Mouse (Mus musculus): ENCODE measurements around the gene Ethe1. TPM values are rescaled to one million over a fixed set of nuclear protein-coding genes. Genes with fewer than 3 reads are reported as not detected.

Gene Ethe1
- 30.0 and 33.3 TPM in 2 replicates for polyA plus RNA-seq (2021; fragmentation: Nextera tagmentation)
- long read RNA-seq, experiment 1, partial matches to known transcripts, result 59 of 59 reads
- long read RNA-seq, experiment 1, other reads (novel, unspliced or antisense), result 0 of 59 reads
- long read RNA-seq, experiment 2, partial matches to known transcripts, result 18 of 21 reads
- long read RNA-seq, experiment 2, other reads (novel, unspliced or antisense), result 3 of 21 reads

DNA sequence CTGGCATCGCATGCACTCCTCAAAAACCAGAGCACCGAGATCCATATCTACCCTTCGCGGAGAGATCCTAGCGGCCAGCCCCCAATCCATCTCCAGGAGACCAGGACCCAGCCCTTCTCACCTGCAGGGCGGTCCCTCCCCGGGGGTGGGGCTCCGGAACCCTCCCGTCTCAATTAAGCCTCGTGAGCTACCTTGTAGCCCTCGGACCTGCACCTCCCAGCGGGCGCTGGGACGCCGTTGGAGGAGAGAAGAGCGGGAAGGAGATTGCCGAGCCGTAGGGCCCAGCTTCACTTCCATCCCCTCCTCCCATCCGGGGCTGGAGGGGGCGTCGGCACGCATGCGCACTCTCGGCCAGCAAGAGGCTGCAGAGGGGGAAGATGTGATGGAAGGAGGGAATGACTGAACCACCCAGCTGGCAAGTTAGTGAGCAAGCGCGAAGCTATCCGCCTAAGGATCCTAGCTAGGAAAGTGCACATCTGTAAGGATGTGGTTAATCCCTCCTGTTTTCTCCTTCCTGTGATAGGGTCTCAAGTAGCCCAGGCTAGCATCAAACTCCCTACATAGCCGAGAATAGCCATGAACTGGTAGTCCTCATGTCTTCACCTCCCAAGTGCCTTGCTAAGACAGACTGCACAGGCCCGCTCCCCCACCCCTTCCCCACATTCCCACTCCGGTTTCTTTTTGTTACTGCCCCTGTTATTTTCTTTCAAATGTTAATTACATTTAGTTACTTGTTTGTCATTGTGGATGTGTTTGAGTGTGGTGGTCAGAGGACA lies at the start of gene Ethe1, which contains the start of gene Zfp575:
Gene Ethe1, plus strand, starts transcription at position 214 of the 776 bp plus-strand sequence.
Gene Zfp575, minus strand, starts transcription at position 312 of the 776 bp plus-strand sequence.

DNA sequence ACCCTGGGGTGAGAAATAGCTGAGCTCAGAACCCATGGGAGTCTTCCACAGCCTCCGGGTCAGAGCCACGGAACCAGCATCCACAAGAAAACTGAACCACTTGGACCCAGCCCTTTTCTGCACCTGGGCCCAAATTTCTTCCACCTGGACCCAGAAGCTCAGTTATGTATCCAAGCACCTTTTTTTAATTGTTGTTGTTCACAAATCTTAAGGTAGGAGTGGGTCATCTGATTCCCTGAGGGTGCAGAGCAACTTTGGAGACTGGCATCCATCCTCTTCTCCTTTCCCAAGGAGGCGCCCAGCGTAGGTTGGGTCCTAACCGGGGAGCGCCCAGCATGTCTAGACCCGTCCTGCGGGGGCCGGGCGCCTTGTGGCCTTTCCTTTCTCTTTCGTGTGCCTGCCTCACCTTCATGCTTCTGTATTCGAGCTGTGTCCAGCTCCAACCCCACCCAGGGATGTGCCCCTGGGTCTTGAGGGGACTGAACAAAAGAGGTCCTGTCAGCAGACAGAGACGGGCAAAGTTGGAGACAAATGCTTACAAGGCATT lies 41.2 kb upstream of the Ethe1 start, which contains the start of the genes Pinlyp and Xrcc1:
Gene Pinlyp, minus strand, starts transcription at position 51 of the 547 bp plus-strand sequence.
Gene Xrcc1, plus strand, starts transcription at position 222 of the 547 bp plus-strand sequence.

DNA sequence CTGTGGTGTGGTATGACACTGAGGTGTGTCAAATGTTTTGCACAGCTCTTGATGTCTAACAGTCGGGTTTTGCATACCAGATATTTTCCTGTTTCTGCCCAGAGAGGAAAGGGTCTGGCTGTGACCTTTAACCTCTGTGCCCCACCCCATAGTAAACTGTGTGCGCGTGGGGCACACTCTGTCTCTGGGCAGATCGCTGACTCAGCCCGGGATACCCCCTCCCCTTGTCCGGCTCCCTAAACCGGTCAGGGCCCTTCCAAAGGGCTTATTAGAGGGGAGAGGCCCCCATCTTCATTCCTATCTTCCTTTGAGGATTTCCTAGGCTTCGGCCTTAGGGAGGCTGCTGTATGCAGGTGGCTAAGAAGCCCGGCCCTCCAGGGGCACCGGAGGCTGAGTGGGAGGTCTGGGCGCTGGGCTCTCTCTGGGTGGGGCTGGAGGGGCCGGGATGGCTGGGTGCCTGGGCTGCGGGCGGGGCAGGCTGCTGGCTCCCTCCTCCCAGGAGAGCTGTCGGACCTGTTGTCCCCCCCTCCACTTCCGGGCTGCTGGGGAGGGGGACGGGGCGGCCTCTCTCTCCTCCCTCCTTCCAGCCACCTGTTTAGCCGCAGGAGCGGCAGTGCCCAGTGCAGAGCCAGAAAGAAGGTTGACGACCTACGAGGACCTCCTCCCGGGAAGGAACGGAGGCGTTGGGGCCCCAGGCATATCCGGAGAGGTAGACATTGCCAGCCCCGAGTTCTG lies 23.0 kb downstream of the Ethe1 start, which contains the start of gene Phldb3:
Gene Phldb3, plus strand, starts transcription at position 620 of the 735 bp plus-strand sequence.

DNA sequence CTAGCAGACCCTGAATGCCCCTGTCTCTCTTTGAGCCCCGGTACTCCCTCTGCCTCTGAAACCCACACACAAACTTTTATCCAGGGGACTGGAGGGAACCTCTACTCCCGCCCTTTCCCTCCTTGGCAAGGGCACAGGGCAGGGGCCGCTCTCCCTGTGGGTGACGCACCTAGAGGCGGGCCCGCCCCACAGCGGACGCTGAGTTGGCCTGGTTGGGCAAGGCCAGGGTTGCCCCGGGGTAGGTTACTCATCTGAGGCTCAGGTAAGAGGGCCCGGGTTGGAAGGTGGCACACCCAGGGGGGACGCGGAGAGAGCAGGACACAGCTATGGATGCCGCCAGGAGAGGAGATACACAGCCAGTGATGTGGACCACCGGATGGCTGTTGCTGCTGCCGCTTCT lies 48.9 kb downstream of the Ethe1 start, which contains the start of gene Lypd3:
Gene Lypd3, plus strand, starts transcription at position 287 of the 400 bp plus-strand sequence.

Other genes with a start within 250 kb of the Ethe1 start
- gene Lypd5, start 238.3 kb upstream of the Ethe1 start, polyA plus RNA-seq (2021; fragmentation: Nextera tagmentation), result not detected in 2 replicates
- gene Kcnn4, start 217.3 kb upstream of the Ethe1 start, polyA plus RNA-seq (2021; fragmentation: Nextera tagmentation), result 0.72 and 1.2 TPM in 2 replicates
- 11.0 and 11.7 TPM in 2 replicates for gene Smg9, start 187.9 kb upstream of the Ethe1 start, polyA plus RNA-seq (2021; fragmentation: Nextera tagmentation)
- gene Irgc1, start 135.2 kb upstream of the Ethe1 start, polyA plus RNA-seq (2021; fragmentation: Nextera tagmentation), result not detected in 2 replicates
- gene Plaur, start 125.1 kb upstream of the Ethe1 start, polyA plus RNA-seq (2021; fragmentation: Nextera tagmentation), result 0.78 and 0.88 TPM in 2 replicates
- gene Cadm4, start 105.5 kb upstream of the Ethe1 start, polyA plus RNA-seq (2021; fragmentation: Nextera tagmentation), result 4.5 and 5.0 TPM in 2 replicates
- gene Zfp428, start 80.5 kb upstream of the Ethe1 start, polyA plus RNA-seq (2021; fragmentation: Nextera tagmentation), result 91.6 and 96.3 TPM in 2 replicates
- not detected in 2 replicates for gene AC161166.1, start 75.1 kb upstream of the Ethe1 start, polyA plus RNA-seq (2021; fragmentation: Nextera tagmentation)
- gene Irgq, start 56.9 kb upstream of the Ethe1 start, polyA plus RNA-seq (2021; fragmentation: Nextera tagmentation), result 9.7 and 10.2 TPM in 2 replicates
- not detected in 2 replicates for gene Pinlyp, start 41.4 kb upstream of the Ethe1 start, polyA plus RNA-seq (2021; fragmentation: Nextera tagmentation)
- 27.8 and 31.3 TPM in 2 replicates for gene Xrcc1, start 41.3 kb upstream of the Ethe1 start, polyA plus RNA-seq (2021; fragmentation: Nextera tagmentation)
- 7.2 and 10.3 TPM in 2 replicates for gene Zfp575, start 98 bp downstream of the Ethe1 start, polyA plus RNA-seq (2021; fragmentation: Nextera tagmentation)
- gene Phldb3, start 23.2 kb downstream of the Ethe1 start, polyA plus RNA-seq (2021; fragmentation: Nextera tagmentation), result not detected in 2 replicates
- gene Lypd3, start 49.0 kb downstream of the Ethe1 start, polyA plus RNA-seq (2021; fragmentation: Nextera tagmentation), result not detected in 2 replicates
- not detected in 2 replicates for gene Tex101, start 89.1 kb downstream of the Ethe1 start, polyA plus RNA-seq (2021; fragmentation: Nextera tagmentation)
- not detected in 2 replicates for gene BC049730, start 121.7 kb downstream of the Ethe1 start, polyA plus RNA-seq (2021; fragmentation: Nextera tagmentation)
- gene Gm4763, start 139.4 kb downstream of the Ethe1 start, polyA plus RNA-seq (2021; fragmentation: Nextera tagmentation), result not detected in 2 replicates
- 0.05 and 0.11 TPM in 2 replicates for gene Cd177, start 172.8 kb downstream of the Ethe1 start, polyA plus RNA-seq (2021; fragmentation: Nextera tagmentation)
- gene Ceacam10, start 189.7 kb downstream of the Ethe1 start, polyA plus RNA-seq (2021; fragmentation: Nextera tagmentation), result 0.18 TPM in 1 of 2 replicates, not detected in the other